Mouse (Mus musculus): ENCODE data around the gene 9530068E07Rik.
"Not testable (repeated sequence)": the region's sequence is repeated elsewhere in the genome, so short reads cannot be mapped to it uniquely, and the experiment has no call there.

Gene 9530068E07Rik

GRCm38 (mm10) chr11:52370538-52370937, 25.7 kb upstream of the 9530068E07Rik start:
- in situ Hi-C loops (cut with MboI; ENCODE audit: low sequenced_read_pairs) = no loop called here

GRCm38 (mm10) chr11:52373841-52374240, 22.4 kb upstream of the 9530068E07Rik start:
- in situ Hi-C loops (cut with MboI; ENCODE audit: low sequenced_read_pairs) = no loop called here

- in situ Hi-C loops (cut with MboI; ENCODE audit: low sequenced_read_pairs) = no loop called here
Measured at GRCm38 (mm10) chr11:52374340-52374739, 21.9 kb upstream of the 9530068E07Rik start.

GRCm38 (mm10) chr11:52377579-52377978, 18.6 kb upstream of the 9530068E07Rik start:
- in situ Hi-C loops (cut with MboI; ENCODE audit: low sequenced_read_pairs) = no loop called here

GRCm38 (mm10) chr11:52379241-52379640, 17.0 kb upstream of the 9530068E07Rik start:
- in situ Hi-C loops (cut with MboI; ENCODE audit: low sequenced_read_pairs) = no loop called here

- in situ Hi-C loops (cut with MboI; ENCODE audit: low sequenced_read_pairs) = no loop called here
Measured at GRCm38 (mm10) chr11:52383741-52384140, 12.5 kb upstream of the 9530068E07Rik start.

GRCm38 (mm10) chr11:52384667-52385066, 11.6 kb upstream of the 9530068E07Rik start:
- in situ Hi-C loops (cut with MboI; ENCODE audit: low sequenced_read_pairs) = no loop called here

- in situ Hi-C loops (cut with MboI; ENCODE audit: low sequenced_read_pairs) = no loop called here
Measured at GRCm38 (mm10) chr11:52386892-52387291, 9.3 kb upstream of the 9530068E07Rik start.

- in situ Hi-C loops (cut with MboI; ENCODE audit: low sequenced_read_pairs) = no loop called here
Measured at GRCm38 (mm10) chr11:52388150-52388549, 8.1 kb upstream of the 9530068E07Rik start.

GRCm38 (mm10) chr11:52388979-52389378, 7.2 kb upstream of the 9530068E07Rik start:
- in situ Hi-C loops (cut with MboI; ENCODE audit: low sequenced_read_pairs) = not testable (repeated sequence)

- in situ Hi-C loops (cut with MboI; ENCODE audit: low sequenced_read_pairs) = no loop called here
Measured at GRCm38 (mm10) chr11:52389933-52390332, 6.3 kb upstream of the 9530068E07Rik start.

GRCm38 (mm10) chr11:52394494-52394893, 1.7 kb upstream of the 9530068E07Rik start:
- in situ Hi-C loops (cut with MboI; ENCODE audit: low sequenced_read_pairs) = no loop called here

- in situ Hi-C loops (cut with MboI; ENCODE audit: low sequenced_read_pairs) = no loop called here
Measured at GRCm38 (mm10) chr11:52395343-52395742, 885 bp upstream of the 9530068E07Rik start.

- in situ Hi-C loops (cut with MboI; ENCODE audit: low sequenced_read_pairs) = no loop called here
Measured at GRCm38 (mm10) chr11:52396597-52397188, 465 bp downstream of the 9530068E07Rik start.

- in situ Hi-C loops (cut with MboI; ENCODE audit: low sequenced_read_pairs) = no loop called here
Measured at GRCm38 (mm10) chr11:52397385-52397987, 1.3 kb downstream of the 9530068E07Rik start.

GRCm38 (mm10) chr11:52401476-52401875, 5.2 kb downstream of the 9530068E07Rik start:
- in situ Hi-C loops (cut with MboI; ENCODE audit: low sequenced_read_pairs) = no loop called here

- in situ Hi-C loops (cut with MboI; ENCODE audit: low sequenced_read_pairs) = no loop called here
Measured at GRCm38 (mm10) chr11:52402566-52402965, 6.3 kb downstream of the 9530068E07Rik start.

GRCm38 (mm10) chr11:52404209-52404608, 8.0 kb downstream of the 9530068E07Rik start:
- in situ Hi-C loops (cut with MboI; ENCODE audit: low sequenced_read_pairs) = no loop called here

GRCm38 (mm10) chr11:52405196-52405688, 9.0 kb downstream of the 9530068E07Rik start:
- in situ Hi-C loops (cut with MboI; ENCODE audit: low sequenced_read_pairs) = no loop called here

- in situ Hi-C loops (cut with MboI; ENCODE audit: low sequenced_read_pairs) = no loop called here
Measured at GRCm38 (mm10) chr11:52409316-52409715, 13.1 kb downstream of the 9530068E07Rik start.

GRCm38 (mm10) chr11:52418358-52418757, 22.1 kb downstream of the 9530068E07Rik start:
- in situ Hi-C loops (cut with MboI; ENCODE audit: low sequenced_read_pairs) = no loop called here

GRCm38 (mm10) chr11:52419246-52419645, 23.0 kb downstream of the 9530068E07Rik start:
- in situ Hi-C loops (cut with MboI; ENCODE audit: low sequenced_read_pairs) = no loop called here
